Mouse (Mus musculus) MN1 (cell line): ENCODE measurements around the gene Dexi.
A peak's percentile ranks its signal among the peaks of the same experiment; 100 is the strongest.

Experiments used
- DNase-seq: peaks from one replicate; pipeline ENCODE4 v3.0.0-alpha.2; 2016; ENCODE audit warnings: low spot score

Gene Dexi

GRCm38 (mm10) chr16:10540763-10541597 is 1.9 kb downstream of the Dexi start:
- peak; percentile 8 for DNase-seq

- no peak for DNase-seq
These were observed 5.9 kb downstream of the Dexi start for GRCm38 (mm10) chr16:10536961-10537360.

- no peak for DNase-seq
These were observed 6.5 kb downstream of the Dexi start for GRCm38 (mm10) chr16:10536323-10536722.

GRCm38 (mm10) chr16:10534567-10534966 is 8.3 kb downstream of the Dexi start:
- peak; percentile 27 for DNase-seq

- no peak for DNase-seq
These were observed 9.1 kb downstream of the Dexi start for GRCm38 (mm10) chr16:10533781-10534180.

- no peak for DNase-seq
These were observed 12.7 kb downstream of the Dexi start for GRCm38 (mm10) chr16:10530179-10530578.

- no peak for DNase-seq
These were observed 14.5 kb downstream of the Dexi start for GRCm38 (mm10) chr16:10528382-10528781.

- DNase-seq, result no peak
These were observed 15.7 kb downstream of the Dexi start for GRCm38 (mm10) chr16:10527046-10527644.

GRCm38 (mm10) chr16:10525610-10525980 is 17.3 kb downstream of the Dexi start:
- no peak for DNase-seq

- DNase-seq, result no peak
These were observed 17.8 kb downstream of the Dexi start for GRCm38 (mm10) chr16:10524866-10525609.

GRCm38 (mm10) chr16:10523650-10524049 is 19.2 kb downstream of the Dexi start:
- no peak for DNase-seq

- DNase-seq, result peak; percentile 39
These were observed 20.0 kb downstream of the Dexi start for GRCm38 (mm10) chr16:10522811-10523210.

GRCm38 (mm10) chr16:10520908-10521614 is 21.8 kb downstream of the Dexi start:
- peak; percentile 75 for DNase-seq

GRCm38 (mm10) chr16:10518030-10518429 is 24.8 kb downstream of the Dexi start:
- no peak for DNase-seq

- DNase-seq, result no peak
These were observed 26.8 kb downstream of the Dexi start for GRCm38 (mm10) chr16:10515953-10516572.

- DNase-seq, result no peak
These were observed 31.7 kb downstream of the Dexi start for GRCm38 (mm10) chr16:10511134-10511520.

GRCm38 (mm10) chr16:10510477-10511133 is 32.2 kb downstream of the Dexi start:
- DNase-seq, result peak; percentile 52

GRCm38 (mm10) chr16:10508691-10509090 is 34.2 kb downstream of the Dexi start:
- no peak for DNase-seq

GRCm38 (mm10) chr16:10507445-10507844 is 35.4 kb downstream of the Dexi start:
- no peak for DNase-seq

GRCm38 (mm10) chr16:10503058-10503457 is 39.8 kb downstream of the Dexi start:
- DNase-seq, result no peak

GRCm38 (mm10) chr16:10501865-10502264 is 41.0 kb downstream of the Dexi start:
- DNase-seq, result no peak
